Mouse (Mus musculus) brain, embryonic 18.5 days (tissue): ENCODE measurements around the gene Gnl1.
"Not testable (repeated sequence)": the region's sequence is repeated elsewhere in the genome, so short reads cannot be mapped to it uniquely, and the experiment has no call there.

Source experiments
- DNase-seq: peaks from one replicate; pipeline ENCODE4 v3.0.0-alpha.2; 2012; ENCODE audit warnings: low read depth, low spot score

Gnl1 gene

DNA sequence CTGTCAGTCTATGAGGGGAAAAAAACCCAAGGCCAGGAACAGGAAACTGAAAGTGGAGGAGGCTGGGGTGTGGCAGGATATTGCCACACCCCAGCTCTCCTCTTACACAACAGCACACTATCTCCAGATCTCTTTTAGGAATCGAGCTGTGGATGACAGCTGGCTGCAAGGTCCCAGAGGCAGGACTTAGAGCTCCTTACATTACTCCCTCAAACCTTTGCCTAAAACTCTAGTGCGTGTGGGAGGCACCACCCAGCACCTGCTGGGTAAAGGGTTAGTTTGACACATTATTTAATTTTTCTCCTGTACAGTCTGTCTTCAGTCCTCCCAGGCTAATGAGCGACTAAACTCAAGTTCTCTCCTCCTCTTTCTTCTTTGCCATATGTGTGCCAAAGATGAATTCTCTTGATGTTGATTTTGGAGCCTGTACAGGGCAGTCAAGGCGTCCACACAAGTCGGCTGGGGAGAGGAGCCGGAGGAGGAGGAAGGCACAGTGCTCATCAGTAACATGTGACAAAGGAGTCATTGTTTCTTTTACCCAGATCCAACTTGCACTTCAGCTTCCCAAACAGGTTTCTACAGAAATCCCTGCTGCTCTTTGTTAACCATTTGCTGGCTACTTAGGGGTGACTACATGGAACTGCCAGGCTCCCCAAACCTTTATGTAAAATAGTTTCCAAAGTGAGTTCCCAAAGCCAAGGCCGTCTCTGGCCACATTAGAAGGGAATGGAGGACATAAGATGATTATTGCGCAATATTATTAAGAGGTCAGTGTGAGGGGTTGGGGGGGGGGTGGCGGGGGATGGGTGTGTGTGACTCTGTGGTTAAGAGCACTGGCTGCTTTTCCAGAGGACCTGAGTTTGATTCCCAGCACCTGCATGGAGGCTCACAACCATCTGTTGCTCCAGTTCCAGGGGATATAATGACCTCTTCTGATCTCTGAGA, 44.3 kb downstream of the Gnl1 start:
- no peak for DNase-seq

DNA sequence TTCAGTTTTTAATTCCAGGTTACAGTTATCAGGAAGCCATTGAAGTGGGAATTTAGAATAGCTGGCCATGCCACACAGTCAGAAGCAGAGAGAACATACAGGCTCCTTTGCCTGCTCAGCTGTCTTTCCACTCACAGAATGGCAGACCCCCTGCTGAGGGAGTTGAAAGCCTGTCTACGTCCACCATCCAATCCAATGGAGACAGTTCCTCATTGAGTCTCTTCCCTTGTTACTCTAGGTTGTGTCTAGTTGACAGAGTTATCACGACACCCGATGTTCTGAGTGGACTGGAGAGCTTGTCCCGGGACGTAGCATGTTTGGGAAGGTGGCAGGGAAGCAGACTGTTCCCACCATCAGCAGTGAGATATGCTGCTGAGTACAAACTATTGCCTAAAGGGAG, 45.5 kb downstream of the Gnl1 start:
- DNase-seq: no peak

DNA sequence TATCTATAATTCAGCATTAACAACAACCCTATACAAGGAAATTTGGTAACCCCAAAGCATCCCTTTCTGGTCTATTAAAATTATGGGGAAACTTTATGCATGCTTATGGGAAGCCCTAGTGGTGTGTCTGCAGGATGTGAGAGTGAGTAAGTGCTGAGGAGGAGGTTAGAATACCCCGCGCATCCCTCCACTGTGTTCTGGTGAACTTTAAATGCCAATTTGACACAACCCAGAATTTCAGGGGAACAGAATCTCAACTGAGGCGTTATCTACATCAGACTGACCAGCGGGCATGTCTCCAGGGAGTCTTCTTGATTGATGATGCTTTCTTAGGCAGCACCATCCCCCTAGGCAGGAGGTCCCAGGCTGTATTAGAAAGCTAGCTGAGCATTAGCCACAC, 46.2 kb downstream of the Gnl1 start:
- no peak for DNase-seq

DNA sequence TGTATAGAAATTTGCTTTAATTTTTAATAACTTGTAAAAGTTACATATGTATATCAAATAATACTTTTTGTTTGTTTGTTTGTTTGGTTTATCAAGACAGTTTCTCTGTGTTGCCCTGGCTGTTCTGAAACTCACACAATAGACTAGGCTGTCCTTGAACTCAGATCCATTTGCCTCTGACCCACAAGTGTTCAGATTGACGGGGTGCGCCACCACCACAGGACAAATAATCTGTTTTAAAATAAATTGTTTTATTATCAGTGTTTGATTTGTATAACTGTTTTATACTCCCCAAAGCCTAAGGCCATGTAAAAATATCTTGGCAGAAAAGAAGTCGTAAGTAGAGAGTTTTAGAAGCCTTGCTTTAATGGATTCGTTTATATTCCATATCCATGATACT, 48.0 kb downstream of the Gnl1 start:
- no peak for DNase-seq

DNA sequence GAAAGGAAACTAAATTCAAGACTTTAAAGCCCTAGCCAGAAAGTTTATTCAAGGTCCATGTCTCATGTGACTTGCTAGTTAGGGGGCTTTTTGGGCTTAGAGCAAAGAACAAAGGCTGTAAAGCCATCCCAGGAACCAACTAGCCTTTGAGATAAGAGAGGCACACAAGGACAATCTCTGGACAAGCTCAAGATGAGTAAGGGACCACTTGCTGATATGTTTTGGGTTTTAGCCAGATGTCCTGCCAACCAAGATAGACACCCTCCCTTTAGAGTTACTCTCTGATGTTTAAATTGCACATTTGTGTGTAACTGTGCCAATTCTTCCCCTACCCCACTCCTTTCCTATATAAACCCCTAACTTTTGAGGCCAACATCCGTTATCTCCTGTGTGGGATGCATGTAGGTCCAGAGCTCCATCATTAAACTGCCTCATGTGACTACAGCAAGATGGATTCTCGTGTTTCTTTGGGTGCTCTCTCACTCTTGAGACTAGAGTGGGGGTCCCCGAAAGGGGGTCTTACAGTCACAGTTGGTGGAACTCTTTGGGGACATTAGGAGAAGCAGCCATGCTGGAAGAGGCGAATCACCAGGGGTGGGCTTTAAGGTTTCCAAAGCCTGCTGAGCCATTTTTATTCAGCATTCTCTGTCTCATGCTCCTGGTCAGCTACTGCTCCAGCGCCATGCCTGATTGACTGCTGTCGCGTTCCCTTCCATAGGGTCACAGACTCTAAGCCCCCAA, 49.4 kb downstream of the Gnl1 start:
- no peak for DNase-seq

DNA sequence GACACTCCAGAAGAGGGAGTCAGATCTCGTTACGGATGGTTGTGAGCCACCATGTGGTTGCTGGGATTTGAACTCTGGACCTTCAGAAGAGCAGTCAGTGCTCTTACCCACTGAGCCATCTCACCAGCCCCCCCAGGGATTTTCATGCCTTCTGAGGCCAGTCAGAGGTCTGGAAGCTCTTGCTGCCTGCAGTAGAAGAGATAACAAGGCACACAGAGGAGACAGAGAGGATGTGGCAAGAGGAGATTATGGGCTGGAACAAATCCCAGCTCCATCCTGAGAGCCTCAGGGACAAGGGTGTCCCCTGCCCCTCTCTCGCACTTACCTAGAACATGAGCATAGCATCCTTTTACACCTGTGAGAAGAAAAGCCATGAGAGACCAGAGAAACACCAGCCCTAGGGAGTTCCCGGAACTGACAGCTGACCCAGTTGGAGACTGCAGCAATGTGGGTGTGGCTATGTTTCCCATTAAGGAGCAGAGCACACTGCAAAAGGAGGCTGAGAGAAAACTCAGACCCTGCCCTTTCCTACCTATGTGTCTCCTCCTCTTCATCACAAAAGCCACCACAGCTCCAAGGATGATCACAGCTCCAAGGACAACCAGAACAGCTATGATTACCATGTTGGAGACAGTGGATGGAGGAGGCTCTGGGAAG, 50.5 kb downstream of the Gnl1 start:
- DNase-seq: not testable (repeated sequence)

DNA sequence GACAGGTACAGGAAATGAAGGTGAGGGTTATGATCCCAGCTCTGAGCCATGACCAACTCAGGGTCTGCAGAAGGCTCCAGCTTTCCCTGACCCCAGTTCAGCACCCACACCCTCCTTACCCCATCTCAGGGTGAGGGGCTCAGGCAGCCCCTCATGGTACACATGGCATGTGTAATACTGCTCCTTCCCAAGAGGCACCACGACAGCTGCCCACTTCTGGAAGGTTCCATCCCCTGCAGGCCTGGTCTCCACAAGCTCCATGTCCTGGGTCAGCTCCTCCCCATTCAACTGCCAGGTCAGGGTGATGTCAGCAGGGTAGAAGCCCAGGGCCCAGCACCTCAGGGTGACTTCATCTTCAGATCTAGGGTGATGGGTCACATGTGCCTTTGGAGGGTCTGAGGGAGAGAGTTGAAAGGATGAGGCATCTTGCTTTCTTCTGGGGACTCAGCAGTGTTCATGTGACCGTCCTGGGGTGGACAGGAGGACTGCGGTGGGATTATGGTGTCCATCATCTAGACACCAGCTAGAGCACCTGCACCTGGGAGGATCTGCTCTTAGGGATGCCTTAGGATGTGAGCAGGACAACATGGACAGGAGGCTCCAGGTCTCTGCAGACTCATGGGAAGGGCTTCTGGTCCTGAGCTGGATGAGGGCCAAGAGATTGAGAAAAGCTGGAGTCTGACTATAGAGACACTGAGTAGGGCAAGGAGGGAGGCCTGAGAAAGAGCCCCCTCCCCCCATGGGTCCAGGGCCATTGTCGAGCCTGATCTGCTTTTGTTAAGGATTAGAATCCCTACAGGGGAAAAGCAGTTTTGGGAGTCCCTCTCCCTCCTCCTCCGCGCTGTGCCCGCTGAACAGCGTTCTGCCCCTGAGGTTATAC, 51.3 kb downstream of the Gnl1 start:
- not testable (repeated sequence) for DNase-seq

DNA sequence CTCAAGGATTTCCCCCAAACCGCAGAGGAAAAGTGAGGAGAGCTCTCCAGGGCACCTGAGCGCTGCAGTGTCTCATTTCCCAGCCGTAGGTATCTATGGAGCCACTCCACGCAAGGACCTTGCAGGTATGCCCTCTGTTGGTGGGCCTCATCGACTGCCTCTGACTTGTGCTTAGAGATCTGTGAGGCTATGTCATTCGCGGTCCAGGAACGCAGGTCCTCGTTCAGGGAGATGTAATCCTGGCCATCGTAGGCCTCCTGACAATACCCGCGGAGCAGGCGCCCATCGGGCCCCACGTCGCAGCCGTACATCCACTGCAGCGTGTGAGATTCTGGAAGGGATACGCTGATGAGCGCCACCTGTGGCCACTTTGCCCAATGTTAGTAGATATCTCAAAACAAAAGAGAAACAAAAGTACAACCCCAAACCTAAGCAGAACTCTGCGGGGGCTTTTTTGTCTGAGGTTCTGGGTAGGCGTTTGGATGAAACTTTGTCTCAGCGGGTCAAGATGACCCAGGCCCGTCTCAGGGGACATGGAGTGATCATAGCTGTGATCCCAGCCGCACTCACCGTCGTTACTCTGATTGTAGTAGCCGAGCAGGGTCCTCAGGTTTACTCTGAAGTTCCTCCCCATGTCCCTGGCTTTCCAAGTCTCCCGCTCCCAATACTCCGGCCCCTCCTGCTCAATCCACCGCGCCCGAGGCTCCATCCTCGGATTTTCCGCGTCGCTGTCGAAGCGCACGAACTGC, 52.1 kb downstream of the Gnl1 start:
- DNase-seq: not testable (repeated sequence)

DNA sequence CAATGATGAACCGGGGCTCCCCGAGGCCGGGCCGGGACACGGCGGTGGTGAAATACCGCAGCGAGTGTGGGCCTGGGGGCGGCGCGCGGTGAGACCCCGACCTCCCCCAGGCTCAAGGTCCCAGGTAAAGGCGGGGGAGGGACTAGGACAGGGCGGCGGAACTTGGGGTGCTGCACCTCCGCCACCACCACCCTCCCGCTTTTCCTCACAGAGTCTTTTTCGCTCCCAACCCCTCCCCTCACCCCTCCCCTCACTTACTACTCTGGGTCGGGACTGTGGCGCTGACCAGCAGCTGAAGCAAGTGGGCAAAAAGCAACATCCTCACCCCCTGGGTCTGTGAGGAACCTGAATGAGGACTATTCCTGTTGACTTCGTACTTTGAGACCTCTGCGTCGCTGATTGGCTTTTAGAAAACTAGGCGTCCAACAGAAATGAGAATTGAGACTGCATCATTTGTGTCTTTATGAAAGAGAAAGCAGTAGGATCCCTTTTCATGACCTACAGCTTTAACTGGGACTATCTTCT, 52.8 kb downstream of the Gnl1 start, which contains the start of gene H2-T23:
H2-T23 (minus strand) TSS at position 505 of the 525 bp plus-strand sequence.
- not testable (repeated sequence) for DNase-seq

DNA sequence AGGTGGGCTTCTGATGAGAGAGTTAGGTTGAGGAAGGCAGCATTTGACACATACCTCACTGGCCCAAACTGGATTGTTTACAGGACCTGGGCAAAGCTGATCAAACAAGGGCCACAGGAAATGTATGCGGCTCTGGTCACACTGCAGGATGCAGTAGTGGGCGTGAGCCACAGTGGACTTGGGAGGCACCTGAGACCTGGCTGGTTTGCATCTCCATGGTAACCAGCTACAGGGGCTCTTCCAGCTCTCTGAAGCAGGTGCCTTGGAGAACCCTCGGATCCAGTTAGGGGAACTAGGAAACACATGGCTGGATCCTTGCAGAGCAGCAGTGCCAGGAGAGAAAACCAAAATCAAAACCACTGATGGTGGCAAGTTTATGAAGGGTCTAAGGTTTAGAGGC, 54.9 kb downstream of the Gnl1 start:
- not testable (repeated sequence) for DNase-seq

DNA sequence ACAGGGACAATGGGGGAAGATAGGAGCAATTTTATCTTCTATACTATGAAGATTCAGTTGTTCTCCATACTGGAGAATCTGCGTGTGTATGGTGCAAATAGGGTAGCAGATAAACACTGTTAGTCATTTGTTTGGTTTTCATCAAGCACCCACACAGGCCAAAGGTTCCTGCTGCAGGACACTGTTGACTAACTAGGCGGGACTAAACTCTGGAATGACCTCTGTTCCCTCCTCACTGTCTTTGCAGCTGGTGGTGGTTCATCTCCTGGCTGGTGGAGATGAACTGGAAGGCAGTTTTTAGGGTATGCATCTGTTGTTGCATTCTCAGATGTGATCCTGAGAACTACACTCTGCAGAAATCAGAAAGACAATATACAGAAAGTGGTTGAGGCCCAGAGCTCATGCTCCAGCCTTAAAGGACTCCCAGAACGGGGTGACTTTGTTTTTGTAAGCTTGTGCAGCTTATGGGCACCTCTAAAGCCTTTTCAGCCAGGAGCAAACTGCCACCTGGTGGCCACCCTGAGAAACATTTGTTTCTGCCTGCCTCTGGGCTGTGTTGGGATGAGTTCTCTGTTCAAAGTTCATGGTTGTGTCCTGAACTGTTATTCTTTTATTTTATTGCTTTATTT, 55.5 kb downstream of the Gnl1 start:
- DNase-seq: not testable (repeated sequence)

DNA sequence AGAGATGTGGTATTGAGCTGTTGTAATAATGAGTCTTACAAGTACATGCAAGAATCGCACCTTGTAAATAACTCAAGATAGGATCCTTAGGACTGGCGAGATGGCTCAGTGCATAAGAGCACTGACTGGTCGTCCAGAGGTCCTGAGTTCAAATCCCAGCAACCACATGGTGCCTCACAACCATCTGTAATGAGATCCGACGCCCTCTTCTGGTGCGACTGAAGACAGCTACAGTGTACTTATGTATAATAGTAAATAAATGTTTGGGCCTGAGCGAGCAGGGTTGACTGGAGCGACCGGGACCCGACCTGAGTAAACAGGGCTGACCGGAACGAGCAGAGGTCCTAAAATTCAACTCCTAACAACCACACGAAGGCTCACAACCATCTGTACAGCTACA, 56.5 kb downstream of the Gnl1 start:
- not testable (repeated sequence) for DNase-seq
